Mouse (Mus musculus) layer of hippocampus, adult 9-11 months (tissue): ENCODE results near the gene Gna12.

Experiments
- DNase-seq: peaks from one replicate; pipeline ENCODE4 v3.0.0; 2022

The Gna12 gene

GRCm38 (mm10) chr5:140830314-140831063 is at the start of gene Gna12:
Gene Gna12, minus strand, starts transcription at chr5:140830431.
- DNase-seq, result peak; percentile 99

- no peak for DNase-seq
These were observed 48.4 kb upstream of the Gna12 start for GRCm38 (mm10) chr5:140878644-140879043.

GRCm38 (mm10) chr5:140873736-140874307 is 43.6 kb upstream of the Gna12 start:
- no peak for DNase-seq

DNA sequence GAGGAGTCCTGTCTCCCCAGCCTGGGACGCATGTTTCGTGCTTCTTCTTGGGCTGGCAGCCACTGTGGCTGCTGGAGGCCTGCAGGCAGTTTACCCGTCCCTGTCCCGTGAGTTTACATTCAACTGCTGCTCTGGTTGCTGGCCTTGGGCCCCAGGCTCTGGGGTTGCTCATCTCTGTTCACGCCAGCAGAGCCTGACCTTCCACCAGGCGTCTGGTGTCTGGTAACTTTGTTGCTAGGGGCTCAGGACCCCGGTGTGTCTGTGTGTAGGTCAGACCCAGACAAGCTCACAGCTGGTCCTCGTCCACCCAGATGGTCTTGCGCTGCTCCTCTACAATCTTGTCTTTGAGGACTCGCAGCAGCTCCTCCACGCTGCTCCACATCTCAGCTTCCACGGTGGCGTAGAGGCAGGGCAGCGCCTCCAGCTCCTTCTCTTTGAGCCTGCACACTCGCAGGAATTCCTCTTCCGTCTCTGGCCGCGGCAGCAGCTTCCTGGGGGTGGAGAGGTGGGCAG is 42.9 kb upstream of the Gna12 start:
- DNase-seq, result no peak

GRCm38 (mm10) chr5:140872532-140873038 is 42.4 kb upstream of the Gna12 start:
- DNase-seq, result no peak

- DNase-seq, result no peak
These were observed 41.0 kb upstream of the Gna12 start for GRCm38 (mm10) chr5:140871241-140871640.

- DNase-seq, result peak; percentile 63
These were observed 38.8 kb upstream of the Gna12 start for GRCm38 (mm10) chr5:140869034-140869433.

DNA sequence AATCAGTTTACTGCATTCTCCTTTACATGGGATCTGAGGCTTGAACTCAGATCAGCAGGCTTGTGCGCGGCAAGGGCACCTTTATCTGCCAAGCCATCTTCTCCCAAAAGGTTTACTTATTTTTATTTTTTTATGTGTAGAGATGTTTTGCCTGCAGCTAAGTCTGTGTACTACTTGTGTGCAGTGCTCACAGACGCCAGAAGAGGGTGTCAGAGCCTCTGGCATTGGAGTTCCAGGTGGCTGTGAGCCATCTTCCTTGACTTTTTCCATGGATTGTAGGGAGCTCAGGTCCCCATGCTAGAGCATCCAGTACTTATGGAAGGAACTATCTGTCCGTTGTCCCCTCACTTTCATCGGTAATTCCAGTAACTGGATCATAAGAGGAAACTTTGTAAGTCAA is 29.5 kb upstream of the Gna12 start:
- DNase-seq, result no peak

DNA sequence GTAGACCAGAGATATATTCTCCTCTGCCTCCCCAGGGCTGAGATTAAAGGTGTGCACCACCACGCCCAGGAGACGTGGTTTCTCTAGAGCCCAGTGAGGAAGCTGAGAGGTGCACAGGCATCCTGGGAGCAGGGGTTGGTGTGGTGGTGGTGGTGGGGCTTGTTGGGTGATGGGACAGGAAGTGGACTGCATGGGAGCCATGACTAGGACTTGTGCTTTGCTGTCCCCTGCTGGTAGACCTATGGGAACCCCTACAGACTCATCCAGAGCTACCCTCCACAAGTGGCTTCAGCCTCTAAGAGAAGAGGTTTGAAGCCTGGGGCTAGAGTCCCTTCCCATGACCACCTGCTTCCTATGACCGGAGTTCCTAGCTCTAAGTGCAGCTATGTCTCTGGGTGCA is 28.1 kb upstream of the Gna12 start:
- no peak for DNase-seq

- peak; percentile 60 for DNase-seq
These were observed 27.4 kb upstream of the Gna12 start for GRCm38 (mm10) chr5:140857432-140858154.

DNA sequence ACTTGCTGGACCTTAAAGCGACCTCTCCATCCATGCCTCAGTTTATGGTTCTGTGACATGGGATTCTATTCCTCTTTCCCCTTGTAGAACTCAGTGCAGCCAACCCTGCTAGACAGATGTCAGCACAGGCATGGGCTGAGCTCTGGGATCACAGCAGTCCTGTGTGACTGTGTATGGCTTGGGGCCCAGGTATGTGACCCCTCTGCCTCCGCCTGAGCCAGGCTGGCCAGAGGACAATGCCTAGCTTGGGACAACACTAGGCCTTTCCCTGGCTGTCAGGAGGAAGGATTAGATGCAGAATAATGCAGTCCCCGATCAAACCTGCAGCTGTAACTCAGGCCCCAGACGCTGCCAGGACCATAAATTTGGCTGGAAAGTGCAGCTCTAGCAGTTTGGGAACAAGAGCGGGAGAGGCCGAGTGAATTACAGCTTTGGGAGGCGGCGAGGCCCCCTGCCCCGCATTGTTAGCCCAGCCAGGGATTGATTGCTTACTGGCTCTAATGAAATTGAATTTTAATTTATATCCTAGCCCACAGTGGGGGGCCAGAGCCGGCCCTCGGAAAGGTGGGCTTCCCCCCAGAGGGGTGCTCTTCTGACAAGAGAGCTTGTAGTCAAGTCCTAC is 25.8 kb upstream of the Gna12 start:
- no peak for DNase-seq

DNA sequence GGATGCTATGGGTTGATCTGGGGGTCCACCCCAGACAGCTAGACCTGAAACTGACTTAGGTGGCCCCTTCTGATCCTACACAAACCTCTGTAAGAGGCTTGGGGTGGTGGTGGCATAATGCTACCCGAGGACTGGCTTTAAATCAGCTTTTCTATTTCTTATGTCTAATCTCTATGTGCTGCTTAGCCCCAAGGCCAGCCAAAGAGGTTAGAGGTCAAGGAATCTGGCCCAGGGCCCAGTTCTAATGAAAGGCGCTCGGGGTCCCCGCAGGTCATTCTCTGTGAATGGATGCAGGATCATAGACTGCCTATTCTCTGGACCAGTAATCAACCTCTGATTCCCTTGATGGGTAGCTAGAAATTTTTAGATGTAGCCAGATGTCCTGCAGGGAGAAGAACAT is 24.5 kb upstream of the Gna12 start:
- DNase-seq, result no peak

DNA sequence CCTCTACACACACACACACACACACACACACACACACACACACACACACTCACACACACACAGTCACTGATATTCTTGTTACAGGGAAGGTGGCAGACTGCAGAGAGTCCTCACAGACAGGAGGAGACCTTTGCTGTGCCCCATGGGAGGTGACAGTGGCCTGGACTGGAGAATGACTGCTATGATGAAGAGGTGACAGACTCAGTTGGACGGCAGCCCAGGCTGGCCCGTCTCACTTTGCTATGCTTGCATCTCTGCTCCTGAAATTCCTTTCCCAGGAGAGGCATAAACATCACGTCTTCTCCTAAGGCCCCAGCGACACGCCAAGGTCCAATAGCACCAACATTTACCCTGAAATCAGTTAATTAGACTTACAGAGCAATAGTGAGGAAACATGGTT is 23.5 kb upstream of the Gna12 start:
- DNase-seq, result no peak

- no peak for DNase-seq
These were observed 22.3 kb upstream of the Gna12 start for GRCm38 (mm10) chr5:140852435-140852996.

- peak; percentile 42 for DNase-seq
These were observed 17.1 kb upstream of the Gna12 start for GRCm38 (mm10) chr5:140847300-140847729.

DNA sequence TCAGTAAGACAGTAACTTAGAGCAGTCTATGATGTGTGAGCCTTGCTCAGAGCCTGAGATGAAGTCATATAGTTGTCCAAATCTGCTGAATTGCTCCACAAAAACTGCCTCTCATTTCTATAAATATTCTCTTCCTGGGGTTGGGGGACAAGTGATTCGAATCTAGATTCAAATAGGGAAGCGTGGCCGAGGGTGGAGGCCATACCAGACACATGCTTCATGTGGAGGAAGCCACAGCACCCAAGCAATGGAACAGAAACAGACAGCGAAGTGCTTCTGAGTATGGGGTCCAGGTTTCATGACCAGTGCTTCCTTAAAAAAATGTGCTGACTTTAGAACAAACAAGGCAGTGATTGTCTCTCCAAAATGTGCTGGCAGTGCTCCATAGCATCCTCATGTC is 11.7 kb upstream of the Gna12 start:
- peak; percentile 60 for DNase-seq

DNA sequence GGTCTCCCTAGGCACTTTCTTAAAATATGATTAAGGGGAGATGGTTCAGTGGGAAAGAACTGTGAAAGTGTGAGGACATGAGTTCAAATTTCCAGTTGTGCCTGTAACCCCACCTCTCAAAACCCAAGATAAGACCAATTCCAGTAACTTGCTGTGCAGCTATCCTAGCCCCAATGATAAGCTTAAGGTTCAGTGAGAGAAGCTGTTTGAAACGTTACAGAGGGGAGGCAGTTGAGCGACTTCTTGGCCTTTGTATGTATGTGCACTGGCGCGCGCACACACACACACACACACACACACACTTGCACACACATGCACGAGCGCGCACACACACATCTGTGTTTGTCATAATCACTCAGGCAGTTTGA is 817 bp upstream of the Gna12 start:
- DNase-seq, result no peak

DNA sequence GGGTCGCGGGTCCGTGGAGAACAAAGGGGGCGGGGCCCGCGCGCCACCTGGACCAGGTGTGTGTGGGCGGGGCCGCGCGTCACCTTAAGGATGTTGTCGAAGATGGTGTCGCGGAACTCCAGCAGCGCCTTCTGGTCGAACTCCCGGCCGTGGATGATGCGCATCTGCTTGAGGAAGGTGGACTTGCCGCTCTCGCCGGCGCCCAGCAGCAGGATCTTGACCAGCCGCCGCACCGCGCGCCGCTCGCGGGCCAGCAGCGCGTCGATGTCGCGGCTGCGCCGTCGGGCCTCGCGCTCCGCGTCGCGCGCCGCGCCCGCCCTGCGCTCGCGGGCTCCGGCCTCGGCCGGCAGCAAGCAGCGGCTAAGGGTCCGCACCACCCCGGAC is 328 bp downstream of the Gna12 start:
- DNase-seq, result peak; percentile 62

- no peak for DNase-seq
These were observed 935 bp downstream of the Gna12 start for GRCm38 (mm10) chr5:140829081-140829910.

DNA sequence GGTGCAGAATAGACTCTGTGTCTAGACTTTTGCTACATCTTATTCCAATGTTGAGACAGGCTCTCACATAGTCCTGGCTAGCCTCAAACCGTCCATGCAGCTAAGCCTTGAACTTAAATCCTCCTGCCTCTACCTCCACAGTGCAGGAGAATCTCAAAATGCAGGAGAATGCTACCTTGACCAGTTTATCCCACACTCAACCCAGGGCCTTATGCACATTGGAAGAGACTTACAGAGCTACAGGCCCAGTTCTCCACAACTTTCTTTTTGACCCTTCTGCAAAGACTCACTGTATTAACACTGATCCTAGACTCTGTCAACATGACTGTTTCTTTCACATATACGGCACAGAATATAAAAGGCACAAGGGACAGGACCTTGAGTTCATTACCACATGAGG is 1.9 kb downstream of the Gna12 start:
- no peak for DNase-seq

DNA sequence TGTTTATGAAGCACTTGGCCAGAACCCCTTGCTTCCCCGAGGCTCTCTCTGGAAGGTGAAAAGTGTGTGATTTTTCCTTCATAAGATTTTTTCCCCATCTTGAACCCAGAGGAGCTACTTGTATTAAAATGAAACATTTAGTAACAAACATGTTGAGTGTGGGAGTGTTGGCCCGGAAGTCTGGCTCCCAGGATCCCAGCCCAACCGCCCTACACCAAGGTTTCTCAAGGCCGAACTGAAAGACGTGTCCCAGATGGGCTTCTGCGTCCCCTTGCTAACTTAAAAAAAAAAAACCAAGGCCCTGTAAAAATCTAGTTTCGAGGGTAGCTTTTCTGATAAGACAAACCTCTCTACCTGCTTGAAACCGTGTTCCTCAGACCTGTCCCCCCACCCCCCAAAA is 2.3 kb downstream of the Gna12 start:
- DNase-seq, result no peak

- DNase-seq, result no peak
These were observed 2.8 kb downstream of the Gna12 start for GRCm38 (mm10) chr5:140827413-140827812.
